Mouse (Mus musculus) granulocyte monocyte progenitor cell, adult 5-6 weeks (primary cell): ENCODE measurements around the gene Ankrd33b. TPM values are rescaled to one million over a fixed set of nuclear protein-coding genes. Genes with fewer than 3 reads are reported as not detected.

ENCODE experiments used
- ATAC-seq: replicated peaks from 2 replicates; pipeline ENCODE4 v1.8.0; 2016; ENCODE audit warnings: mild to moderate bottlenecking, moderate TSS enrichment, inconsistent platforms; ENCODE audit not compliant: poor library complexity, severe bottlenecking
- total RNA-seq, 2 experiments: library from RNA; stranded (forward) in 1 of 2; stranded (reverse) in 1 of 2; fragments of 200-712, 200-1000 nt in 1 of 2; fragments of >200 nt in 1 of 2; fragmentation: Nextera tagmentation in 1 of 2; gene quantifications; 2 replicates each; pipeline ENCODE4 v1.2.3; 2014 to 2017

Ankrd33b gene
- total RNA-seq, 2 experiments from 2014 or later, result 0.10 to 0.11 TPM

- ATAC-seq, result no peak
Measured at GRCm38 (mm10) chr15:31278090-31278489, 89.4 kb downstream of the Ankrd33b start.

- peak; percentile 80 for ATAC-seq
Measured at GRCm38 (mm10) chr15:31273509-31273908, 94.0 kb downstream of the Ankrd33b start.

GRCm38 (mm10) chr15:31272695-31273094, 94.8 kb downstream of the Ankrd33b start:
- no peak for ATAC-seq

GRCm38 (mm10) chr15:31269558-31269957, 98.0 kb downstream of the Ankrd33b start:
- no peak for ATAC-seq

GRCm38 (mm10) chr15:31268148-31268547, 99.4 kb downstream of the Ankrd33b start:
- ATAC-seq, result no peak

- ATAC-seq, result no peak
Measured at GRCm38 (mm10) chr15:31265845-31266244, 101.7 kb downstream of the Ankrd33b start.

- no peak for ATAC-seq
Measured at GRCm38 (mm10) chr15:31265404-31265803, 102.1 kb downstream of the Ankrd33b start.

GRCm38 (mm10) chr15:31264827-31265226, 102.7 kb downstream of the Ankrd33b start:
- peak; percentile 79 for ATAC-seq

GRCm38 (mm10) chr15:31262361-31262760, 105.2 kb downstream of the Ankrd33b start:
- no peak for ATAC-seq

- no peak for ATAC-seq
Measured at GRCm38 (mm10) chr15:31261094-31261493, 106.4 kb downstream of the Ankrd33b start.

GRCm38 (mm10) chr15:31258693-31259439, 108.7 kb downstream of the Ankrd33b start:
- no peak for ATAC-seq

GRCm38 (mm10) chr15:31258029-31258692, 109.4 kb downstream of the Ankrd33b start:
- no peak for ATAC-seq

- no peak for ATAC-seq
Measured at GRCm38 (mm10) chr15:31257329-31257728, 110.2 kb downstream of the Ankrd33b start.

GRCm38 (mm10) chr15:31255762-31256161, 111.8 kb downstream of the Ankrd33b start:
- ATAC-seq, result no peak

GRCm38 (mm10) chr15:31254939-31255535, 112.5 kb downstream of the Ankrd33b start:
- no peak for ATAC-seq

GRCm38 (mm10) chr15:31253963-31254362, 113.6 kb downstream of the Ankrd33b start:
- ATAC-seq, result no peak

GRCm38 (mm10) chr15:31253380-31253779, 114.1 kb downstream of the Ankrd33b start:
- no peak for ATAC-seq

GRCm38 (mm10) chr15:31252590-31253311, 114.8 kb downstream of the Ankrd33b start:
- no peak for ATAC-seq

GRCm38 (mm10) chr15:31251189-31251588, 116.3 kb downstream of the Ankrd33b start:
- ATAC-seq, result no peak

- ATAC-seq, result no peak
Measured at GRCm38 (mm10) chr15:31250676-31251075, 116.8 kb downstream of the Ankrd33b start.

- ATAC-seq, result no peak
Measured at GRCm38 (mm10) chr15:31250027-31250426, 117.5 kb downstream of the Ankrd33b start.
